Mouse (Mus musculus) heart, adult 2 months (tissue): ENCODE data around the gene Plscr3.

Experiments used
- CTCF ChIP-seq: fragments of 200-600 bp; IDR thresholded peaks from 2 replicates; pipeline ENCODE4 v1.8.1; 2022; ENCODE audit warnings: antibody characterized with exemption, mild to moderate bottlenecking, moderate library complexity
- POLR2A ChIP-seq: fragments of 200-500 bp; IDR thresholded peaks from 2 replicates; pipeline ENCODE4 v1.6.1; 2011; ENCODE audit warnings: mild to moderate bottlenecking, low read depth, low read length, control low read depth; ENCODE audit not compliant: insufficient read depth

GRCm38 (mm10) chr11:69881787-69882670 is 35.9 kb downstream of the Plscr3 start:
- TF ChIP-seq POLR2A = no peak
- no peak for TF ChIP-seq CTCF
